Mouse (Mus musculus) heart, embryonic 16.5 days (tissue): ENCODE results near the gene Gm10031. TPM values are rescaled to one million over a fixed set of nuclear protein-coding genes. Genes with fewer than 3 reads are reported as not detected.
"Not testable (repeated sequence)": the region's sequence is repeated elsewhere in the genome, so short reads cannot be mapped to it uniquely, and the experiment has no call there.

ENCODE experiments used
- ATAC-seq: fragments of 200-750 bp; cut with Nextera tagmentation; replicated peaks from 2 replicates; pipeline ENCODE4 v1.8.0; 2017; ENCODE audit warnings: moderate number of reproducible peaks; ENCODE audit not compliant: insufficient read depth, low FRiP score; ENCODE audit errors: extremely low read depth
- H3K27ac ChIP-seq: fragments of 300-500 bp; sonication (generic); 2 replicates; pipeline ENCODE4 v1.5.1; 2014; ENCODE audit warnings: mild to moderate bottlenecking, low read length, control low read depth, moderate library complexity
- H3K27me3 ChIP-seq: fragments of 300-500 bp; sonication (generic); 2 replicates; pipeline ENCODE4 v1.6.1; 2014; ENCODE audit warnings: low read length, mixed read lengths; ENCODE audit not compliant: control insufficient read depth, insufficient read depth
- H3K36me3 ChIP-seq: fragments of 300-500 bp; sonication (generic); 2 replicates; pipeline ENCODE4 v1.6.1; 2014; ENCODE audit not compliant: control insufficient read depth, insufficient read depth
- H3K4me1 ChIP-seq: fragments of 300-500 bp; sonication (generic); 2 replicates; pipeline ENCODE4 v1.6.1; 2014; ENCODE audit warnings: low read length, mixed read lengths; ENCODE audit not compliant: control insufficient read depth, insufficient read depth
- H3K4me2 ChIP-seq: fragments of 300-500 bp; sonication (generic); 2 replicates; pipeline ENCODE4 v1.6.1; 2014; ENCODE audit warnings: low read depth, mild to moderate bottlenecking, control low read depth, low read length
- H3K4me3 ChIP-seq: fragments of 300-500 bp; sonication (generic); 2 replicates; pipeline ENCODE4 v1.5.1; 2014; ENCODE audit warnings: mild to moderate bottlenecking, control low read depth, low read length
- H3K9ac ChIP-seq: fragments of 300-500 bp; sonication (generic); 2 replicates; pipeline ENCODE4 v1.6.1; 2014; ENCODE audit warnings: low read length, control low read depth
- H3K9me3 ChIP-seq: fragments of 300-500 bp; sonication (generic); replicated peaks from 2 replicates; pipeline ENCODE4 v1.6.1; 2016; ENCODE audit warnings: low read length; ENCODE audit not compliant: control insufficient read depth
- WGBS: fragments of 180-500 bp; shearing (Covaris S2); extraction: QIAGEN DNeasy Blood & Tissue Kit; methylation state at CpG from one replicate; pipeline ENCODE4 v1.1.7; 2014; 5-methylcytosine and 5-hydroxymethylcytosine counted together
- polyA plus RNA-seq: library from polyadenylated mRNA; unstranded; fragments of >200 nt; fragmentation: Nextera tagmentation; extraction: Ambion mirVana; gene quantifications from 2 replicates; pipeline ENCODE4 v1.2.1, GENCODE M21; 2015

The Gm10031 gene
- 0.25 and 1.1 TPM in 2 replicates for polyA plus RNA-seq

DNA sequence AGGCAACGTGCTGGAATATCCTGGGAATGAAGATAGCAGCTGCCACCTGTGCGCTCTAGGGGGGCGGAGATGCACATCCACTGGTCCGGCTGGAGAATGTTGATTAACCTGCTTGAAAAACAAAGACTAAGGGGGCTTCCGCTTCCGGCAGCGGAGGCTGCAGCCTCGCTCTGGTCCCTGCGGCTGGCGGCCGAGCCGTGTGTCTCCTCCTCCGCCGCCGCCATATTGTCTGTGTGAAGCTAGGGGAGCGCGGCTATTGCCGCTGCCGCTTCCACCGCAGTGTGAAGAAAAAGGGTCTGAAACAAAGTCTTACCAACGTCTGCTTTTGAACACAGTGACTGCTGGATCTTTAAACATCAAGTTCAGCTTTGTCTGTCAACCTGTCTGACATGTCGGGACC is at the start of gene Gm10031:
Gene Gm10031 (plus strand): TSS at position 171 of the 400 bp plus-strand sequence.
- not testable (repeated sequence) for H3K27me3 ChIP-seq, H3K4me1 ChIP-seq, H3K9me3 ChIP-seq, H3K4me3 ChIP-seq, H3K4me2 ChIP-seq, H3K27ac ChIP-seq, H3K36me3 ChIP-seq, H3K9ac ChIP-seq
- ATAC-seq: peak; percentile 81
- 89% methylated on average over 21 of the region's 22 CpGs for WGBS

DNA sequence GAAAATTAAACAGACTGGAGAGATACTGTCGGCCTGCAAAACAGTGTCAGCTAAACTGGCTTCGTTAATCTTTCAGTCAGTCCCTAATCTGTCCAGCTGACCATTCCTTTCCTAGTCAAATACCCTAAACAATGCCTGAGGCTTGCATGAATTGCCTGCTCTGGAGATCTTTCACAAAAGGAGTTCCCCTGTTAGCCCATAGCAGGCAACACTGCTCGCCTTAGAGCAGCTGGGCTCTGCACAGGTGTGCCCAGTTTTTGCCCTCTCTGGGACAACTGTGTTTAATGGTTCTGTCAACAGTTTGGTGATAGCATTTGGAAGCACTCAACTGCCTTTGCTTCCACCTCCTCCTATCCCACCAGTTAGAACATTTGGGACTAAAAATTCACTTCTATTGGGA is 49.0 kb upstream of the Gm10031 start:
- 67% methylated on average over 3 of the region's 3 CpGs for WGBS
- Histone ChIP-seq H3K36me3 (no peaks in the 10 kb centered on the region), H3K4me3 (no peak overlapping the region), H3K4me1 (peaks cover 7% of the 10 kb centered on the region), H3K27ac (no peak overlapping the region), H3K27me3 (no peaks in the 10 kb centered on the region), H3K9me3 (no peaks in the 10 kb centered on the region), H3K4me2 (no peak overlapping the region), H3K9ac (no peak overlapping the region)
- no peak for ATAC-seq

DNA sequence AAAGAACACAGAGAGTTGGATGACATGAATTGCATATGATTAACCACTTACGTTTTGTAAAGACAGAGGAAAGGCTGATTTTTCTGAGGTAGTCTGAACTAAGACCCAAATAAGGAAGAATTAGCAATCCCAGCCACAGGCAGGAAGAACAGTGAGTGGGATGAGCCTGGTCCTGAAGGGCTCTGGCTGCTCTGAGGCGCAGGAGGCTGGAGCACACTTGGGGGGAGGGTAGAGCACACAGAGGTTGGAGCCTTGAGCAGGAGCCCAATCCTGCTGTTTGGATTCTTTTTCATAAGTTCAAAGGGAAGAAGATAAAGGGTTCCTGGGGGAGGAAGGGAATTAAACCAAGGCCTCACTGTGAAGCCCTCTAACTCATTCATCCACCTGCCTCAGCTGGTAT is 47.8 kb upstream of the Gm10031 start:
- Histone ChIP-seq H3K4me1 (peaks cover 7% of the 10 kb centered on the region), H3K4me3 (no peak overlapping the region), H3K9me3 (no peaks in the 10 kb centered on the region), H3K9ac (no peak overlapping the region), H3K36me3 (no peaks in the 10 kb centered on the region), H3K4me2 (no peak overlapping the region), H3K27ac (no peak overlapping the region), H3K27me3 (no peaks in the 10 kb centered on the region)
- 41% methylated on average over 2 of the region's 2 CpGs for WGBS
- ATAC-seq: no peak

- no peak for ATAC-seq
- H3K4me2 ChIP-seq: no peak overlapping the region
- WGBS: 64% methylated on average over 7 of the region's 7 CpGs
- H3K9me3 ChIP-seq: no peaks in the 10 kb centered on the region
- H3K27me3 ChIP-seq: no peaks in the 10 kb centered on the region
- no peak overlapping the region for H3K9ac ChIP-seq
- no peak overlapping the region for H3K4me3 ChIP-seq
- no peaks in the 10 kb centered on the region for H3K36me3 ChIP-seq
- H3K4me1 ChIP-seq: peaks cover 5% of the 10 kb centered on the region; the same call in 1 of the 2 replicates
- H3K27ac ChIP-seq: no peak overlapping the region
These were observed 47.3 kb upstream of the Gm10031 start for GRCm38 (mm10) chr1:156476535-156476934.

DNA sequence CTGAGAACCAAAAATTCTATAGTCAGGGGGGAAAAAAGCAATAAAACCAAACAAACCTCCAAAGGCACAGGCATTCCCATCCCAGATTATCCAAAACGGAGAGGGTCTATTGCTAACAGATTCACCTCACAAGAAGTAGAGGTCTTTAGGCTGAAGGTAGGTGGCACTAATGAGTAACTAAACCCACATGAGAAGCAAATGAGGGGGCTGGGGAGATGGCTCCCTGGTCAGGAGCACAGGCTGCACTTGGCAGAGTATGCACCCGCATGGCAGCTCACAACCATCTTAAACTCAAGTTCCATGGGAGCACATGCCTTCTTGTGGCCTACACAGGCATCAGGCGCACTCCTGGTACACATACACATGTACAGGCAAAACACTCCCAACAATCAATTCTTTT is 42.0 kb upstream of the Gm10031 start:
- ATAC-seq: no peak

GRCm38 (mm10) chr1:156487498-156487897 is 36.3 kb upstream of the Gm10031 start:
- no peak for ATAC-seq
- 92% methylated on average over 7 of the region's 7 CpGs for WGBS

More for the DNA sequence above, 42.0 kb upstream of the Gm10031 start:
- no peaks in the 10 kb centered on the region for H3K36me3 ChIP-seq
- no peak overlapping the region for H3K4me3 ChIP-seq
- H3K27ac ChIP-seq: no peak overlapping the region
- no peak overlapping the region for H3K9ac ChIP-seq
- no peaks in the 10 kb centered on the region for H3K4me1 ChIP-seq
- WGBS: 91% methylated on average over 3 of the region's 3 CpGs
- H3K4me2 ChIP-seq: no peak overlapping the region
- H3K27me3 ChIP-seq: no peaks in the 10 kb centered on the region
- H3K9me3 ChIP-seq: no peaks in the 10 kb centered on the region

GRCm38 (mm10) chr1:156488031-156488430 is 35.8 kb upstream of the Gm10031 start:
- Histone ChIP-seq H3K36me3 (no peaks in the 10 kb centered on the region), H3K4me1 (no peaks in the 10 kb centered on the region), H3K27ac (no peak overlapping the region), H3K4me3 (no peak overlapping the region), H3K4me2 (no peak overlapping the region), H3K27me3 (no peaks in the 10 kb centered on the region), H3K9ac (no peak overlapping the region), H3K9me3 (no peaks in the 10 kb centered on the region)
- WGBS: 78% methylated on average over 5 of the region's 5 CpGs
- ATAC-seq: no peak

More at GRCm38 (mm10) chr1:156487498-156487897, 36.3 kb upstream of the Gm10031 start:
- Histone ChIP-seq H3K27me3 (no peaks in the 10 kb centered on the region), H3K4me2 (no peak overlapping the region), H3K4me1 (no peaks in the 10 kb centered on the region), H3K4me3 (no peak overlapping the region), H3K9ac (no peak overlapping the region), H3K9me3 (no peaks in the 10 kb centered on the region), H3K36me3 (no peaks in the 10 kb centered on the region), H3K27ac (no peak overlapping the region)

DNA sequence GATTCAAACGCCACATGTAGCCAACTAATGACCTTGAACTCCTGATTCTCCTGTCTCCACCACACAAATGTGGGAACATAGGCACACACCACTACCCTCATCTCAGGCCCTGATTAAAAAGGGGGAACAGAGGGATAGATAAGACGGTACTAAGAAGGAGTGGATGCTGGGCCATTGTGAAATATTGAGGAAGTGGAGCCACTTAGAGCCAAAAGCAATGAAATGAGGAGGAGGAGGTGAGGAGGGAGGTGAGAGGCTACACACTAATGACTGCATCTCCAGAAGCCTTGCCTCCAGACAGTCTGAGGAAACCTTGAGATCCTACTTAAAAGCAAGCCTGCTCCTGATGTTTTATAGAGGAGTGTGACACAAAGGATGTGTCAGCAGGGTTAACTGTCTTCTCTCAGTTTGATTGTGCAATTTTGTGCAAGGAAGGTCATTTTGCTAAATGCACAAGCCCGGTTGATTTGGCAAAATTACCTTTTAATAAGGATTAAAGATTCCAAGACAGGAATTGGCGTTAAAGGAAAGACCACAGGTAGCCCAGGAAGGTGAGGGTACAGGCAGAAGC is 32.5 kb upstream of the Gm10031 start:
- no peaks in the 10 kb centered on the region for H3K36me3 ChIP-seq
- no peak overlapping the region for H3K4me3 ChIP-seq
- H3K9ac ChIP-seq: no peak overlapping the region
- H3K9me3 ChIP-seq: no peaks in the 10 kb centered on the region
- H3K4me2 ChIP-seq: no peak overlapping the region
- WGBS: 65% methylated on average over 4 of the region's 4 CpGs
- no peaks in the 10 kb centered on the region for H3K27me3 ChIP-seq
- H3K27ac ChIP-seq: no peak overlapping the region
- no peak for ATAC-seq
- H3K4me1 ChIP-seq: no peaks in the 10 kb centered on the region

- H3K27ac ChIP-seq: no peak overlapping the region
- WGBS: 82% methylated on average over 8 of the region's 8 CpGs
- no peak overlapping the region for H3K9ac ChIP-seq
- no peaks in the 10 kb centered on the region for H3K9me3 ChIP-seq
- no peaks in the 10 kb centered on the region for H3K36me3 ChIP-seq
- no peak overlapping the region for H3K4me3 ChIP-seq
- no peaks in the 10 kb centered on the region for H3K27me3 ChIP-seq
- no peaks in the 10 kb centered on the region for H3K4me1 ChIP-seq
- ATAC-seq: no peak
- H3K4me2 ChIP-seq: no peak overlapping the region
These were observed 28.8 kb upstream of the Gm10031 start for GRCm38 (mm10) chr1:156495025-156495424.
